Mouse (Mus musculus): ENCODE measurements around the gene Noto.
"Not testable (repeated sequence)": the region's sequence is repeated elsewhere in the genome, so short reads cannot be mapped to it uniquely, and the experiment has no call there.

Noto gene

DNA sequence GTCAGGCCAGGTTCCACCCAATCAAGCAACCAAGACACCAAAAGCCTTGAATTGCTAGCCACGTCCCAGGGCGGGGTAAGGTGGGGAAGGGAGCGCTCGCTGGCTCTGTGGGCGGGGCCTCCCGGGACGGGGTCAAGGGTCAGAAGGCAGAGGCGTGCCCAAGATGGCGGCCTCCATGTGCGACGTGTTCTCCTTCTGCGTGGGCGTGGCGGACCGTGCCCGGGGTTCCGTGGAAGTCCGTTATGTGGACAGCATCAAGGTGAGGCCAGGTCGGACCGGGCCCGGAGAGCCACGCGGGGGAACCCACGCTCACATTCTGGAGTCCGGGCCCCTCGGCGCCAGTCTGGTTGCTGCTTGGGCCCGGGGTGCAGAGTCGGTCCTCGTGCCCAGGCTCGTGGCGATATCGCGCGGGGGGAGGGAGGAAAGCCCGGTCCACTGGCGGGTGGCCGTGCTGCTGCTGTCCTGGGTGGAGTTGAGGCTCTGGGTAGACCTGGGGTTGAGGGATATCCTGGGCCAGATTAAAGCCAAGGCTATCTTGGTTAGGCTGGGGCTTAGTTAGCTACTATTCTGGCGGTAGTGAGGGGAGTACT, 8.3 kb downstream of the Noto start, which contains the start of gene Smyd5:
Smyd5 (plus strand) TSS at position 148 of the 590 bp plus-strand sequence.
- peak; percentile 76 for DNase-seq (ENCODE audit: low spot score)

DNA sequence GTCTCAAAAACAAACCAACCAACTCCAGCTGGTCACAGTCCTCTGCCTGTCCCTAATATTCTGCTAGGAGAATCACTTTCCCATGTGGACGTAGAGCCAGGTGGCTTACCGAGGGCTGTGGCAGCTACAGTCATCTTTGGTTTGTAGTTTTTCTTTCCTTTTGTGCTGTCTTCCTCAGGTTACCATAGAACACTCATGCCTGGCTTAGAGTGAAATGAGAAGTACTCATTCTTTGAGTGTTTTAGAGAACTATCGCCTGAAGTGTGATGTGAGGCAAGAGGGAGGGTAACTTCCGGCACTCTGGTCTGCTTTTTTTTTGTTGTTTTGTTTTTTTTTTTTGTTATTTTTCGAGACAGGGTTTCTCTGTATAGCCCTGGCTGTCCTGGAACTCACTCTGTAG, 10.2 kb downstream of the Noto start:
- no peak for DNase-seq (ENCODE audit: low spot score)

DNA sequence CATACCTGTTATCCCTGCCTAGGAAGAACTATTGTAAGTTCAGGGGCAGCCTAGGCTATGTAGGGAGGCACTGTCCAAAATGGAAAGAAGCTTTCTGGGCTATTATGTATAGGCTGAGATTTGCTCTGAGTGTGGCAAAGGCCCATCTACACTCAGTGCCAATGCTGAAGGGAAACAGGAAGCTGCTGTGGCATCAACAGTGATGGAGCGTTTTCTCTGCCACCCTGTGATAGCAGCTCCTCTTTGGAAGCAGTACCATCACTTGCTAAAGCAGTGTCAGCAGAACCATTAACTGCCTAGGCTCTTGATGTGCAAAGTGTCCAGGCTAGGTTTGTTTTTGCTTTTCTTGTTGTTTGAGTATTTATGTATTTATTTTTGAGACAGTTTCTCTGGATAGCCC, 12.5 kb downstream of the Noto start:
- DNase-seq (ENCODE audit: low spot score), result no peak

DNA sequence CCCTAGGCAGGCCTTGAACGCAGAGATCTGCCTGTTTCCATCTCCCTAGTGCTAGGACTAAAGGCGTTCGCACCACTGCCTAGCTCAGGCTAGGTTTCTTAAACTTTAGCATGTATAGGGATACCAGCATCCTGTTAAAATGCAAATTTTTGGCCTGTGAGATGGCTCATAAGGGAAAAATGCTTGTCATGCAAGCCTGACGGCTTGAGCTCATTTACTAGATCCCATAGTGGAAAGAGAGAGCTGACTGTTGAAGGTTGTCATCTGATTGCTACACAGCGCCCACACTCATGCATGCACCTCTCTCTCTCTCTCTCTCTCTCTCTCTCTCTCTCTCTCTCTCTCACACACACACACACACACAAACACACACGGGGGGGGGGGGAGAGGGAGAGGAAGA, 12.9 kb downstream of the Noto start:
- no peak for DNase-seq (ENCODE audit: low spot score)

DNA sequence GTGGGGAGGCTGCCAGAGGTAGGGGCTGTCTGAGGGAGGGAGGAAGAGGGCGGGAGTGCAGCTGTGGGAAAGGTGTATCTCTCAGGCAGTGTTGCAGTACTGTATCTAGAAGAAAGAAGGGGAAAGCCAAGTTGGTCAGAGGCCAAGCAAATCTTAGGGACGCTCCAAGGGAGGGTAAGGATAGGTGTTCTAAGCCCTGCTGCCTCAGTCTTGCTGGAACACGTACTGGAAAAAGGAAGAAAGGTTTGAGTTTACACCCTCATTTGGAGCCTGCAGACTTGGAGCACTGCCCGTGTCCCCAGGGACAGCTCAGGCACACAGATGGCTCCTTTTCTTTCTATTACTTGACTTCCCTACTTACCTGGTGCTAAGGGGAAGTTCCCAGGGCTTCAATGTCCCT, 17.5 kb downstream of the Noto start:
- no peak for DNase-seq (ENCODE audit: low spot score)

DNA sequence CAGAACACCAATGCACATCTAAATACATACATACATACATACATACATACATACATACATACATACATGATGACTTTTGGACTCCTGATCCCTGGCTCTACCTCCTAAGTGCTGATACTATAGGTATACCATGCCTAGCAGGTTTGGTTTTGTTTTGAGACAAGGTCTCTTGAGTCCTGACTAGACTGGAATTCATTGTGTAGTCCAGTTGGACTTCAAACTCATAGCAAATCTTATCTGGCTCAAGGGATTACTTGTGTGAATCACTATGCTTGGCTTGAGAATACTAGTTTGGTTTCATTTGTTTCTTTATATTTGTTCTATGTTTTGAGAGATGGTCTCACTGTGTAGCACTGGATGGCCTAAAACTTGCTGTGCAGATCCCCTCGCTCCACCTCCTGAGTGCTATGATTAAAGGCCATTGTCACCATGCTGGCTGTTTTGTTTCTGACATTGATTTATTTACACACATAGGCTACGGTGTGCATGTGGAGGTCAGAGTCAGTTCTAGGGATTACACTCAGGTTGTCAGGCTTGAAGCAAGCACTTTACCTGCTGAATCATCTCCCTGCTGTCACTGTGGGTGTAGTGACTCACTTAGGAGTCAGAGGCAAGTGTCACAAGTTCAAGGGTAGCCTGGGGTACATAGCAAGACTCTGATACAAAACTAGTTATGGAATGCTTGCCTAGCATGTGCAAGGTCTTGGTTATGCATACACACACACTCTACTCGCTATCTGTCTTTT, 20.0 kb downstream of the Noto start:
- DNase-seq (ENCODE audit: low spot score), result no peak

DNA sequence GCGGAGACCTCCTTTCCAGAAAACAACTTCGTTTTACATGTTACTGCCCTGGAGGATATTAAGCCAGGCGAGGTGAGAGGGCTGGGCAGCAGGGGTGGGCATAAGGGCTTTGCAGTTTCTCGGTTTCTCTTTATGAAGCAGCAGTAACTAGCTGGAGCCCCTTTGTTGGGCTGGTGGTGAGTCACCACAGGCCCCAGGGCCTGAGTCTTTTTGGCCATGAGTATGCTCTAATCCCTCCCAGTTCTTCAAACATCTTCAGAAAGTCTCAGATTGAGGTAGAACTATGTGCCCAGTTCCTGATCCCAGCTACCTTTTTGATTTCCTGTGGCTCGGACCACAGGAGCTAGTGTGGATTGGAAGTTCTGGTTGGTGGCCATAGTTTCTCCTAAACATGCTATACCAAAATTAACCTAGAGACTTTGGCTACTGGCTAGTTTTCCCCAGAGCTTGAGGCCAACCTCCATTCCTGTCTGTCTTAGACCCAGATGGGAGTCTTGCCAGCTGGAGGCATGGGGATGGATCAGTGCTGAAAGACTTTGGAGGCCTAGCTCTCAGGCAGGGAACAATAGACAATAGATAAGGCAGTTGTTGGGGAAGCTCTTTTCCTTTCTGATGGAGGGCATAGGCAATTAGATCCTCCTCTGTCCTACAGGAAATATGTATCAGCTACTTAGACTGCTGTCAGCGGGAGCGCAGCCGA, 20.7 kb downstream of the Noto start:
- no peak for DNase-seq (ENCODE audit: low spot score)

DNA sequence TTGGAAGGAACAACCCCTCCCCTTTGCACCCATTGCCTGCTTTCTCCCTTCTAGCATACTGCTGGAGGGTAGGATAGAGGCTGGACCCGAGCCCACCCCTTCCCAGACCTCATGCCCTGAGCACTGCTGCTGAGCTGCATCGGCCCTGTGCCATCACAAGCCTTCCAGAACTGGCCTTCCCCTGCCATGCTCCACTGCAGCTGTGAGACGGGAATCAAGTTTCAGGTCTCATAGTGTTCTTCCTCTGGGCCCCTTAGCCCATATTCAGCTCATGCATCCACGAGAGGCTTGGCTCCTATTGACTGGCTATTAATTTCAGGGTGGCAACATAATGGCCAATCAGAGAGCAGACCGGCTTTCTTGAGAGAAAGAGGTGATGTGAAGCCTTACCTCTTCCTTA, 21.6 kb downstream of the Noto start:
- DNase-seq (ENCODE audit: low spot score), result no peak

DNA sequence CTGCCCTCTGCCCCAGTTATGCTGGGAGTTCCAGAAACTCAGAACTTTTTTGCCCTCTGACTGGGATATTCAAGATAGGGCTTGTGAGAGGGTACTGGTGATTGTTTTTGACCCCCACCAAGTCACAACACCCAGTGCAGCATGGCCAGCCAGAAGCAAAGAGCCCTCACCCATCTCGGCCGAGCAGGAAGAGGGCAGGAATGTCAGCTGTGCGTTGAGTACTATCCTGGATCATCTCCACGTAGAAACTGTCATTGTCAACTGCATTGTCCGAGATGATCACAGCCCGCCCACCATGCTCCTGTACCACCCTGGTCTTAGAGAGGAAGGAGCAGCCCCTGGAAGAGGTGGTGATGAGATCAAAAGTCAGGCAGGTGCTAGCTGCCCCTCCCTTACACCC, 23.7 kb downstream of the Noto start:
- no peak for DNase-seq (ENCODE audit: low spot score)

DNA sequence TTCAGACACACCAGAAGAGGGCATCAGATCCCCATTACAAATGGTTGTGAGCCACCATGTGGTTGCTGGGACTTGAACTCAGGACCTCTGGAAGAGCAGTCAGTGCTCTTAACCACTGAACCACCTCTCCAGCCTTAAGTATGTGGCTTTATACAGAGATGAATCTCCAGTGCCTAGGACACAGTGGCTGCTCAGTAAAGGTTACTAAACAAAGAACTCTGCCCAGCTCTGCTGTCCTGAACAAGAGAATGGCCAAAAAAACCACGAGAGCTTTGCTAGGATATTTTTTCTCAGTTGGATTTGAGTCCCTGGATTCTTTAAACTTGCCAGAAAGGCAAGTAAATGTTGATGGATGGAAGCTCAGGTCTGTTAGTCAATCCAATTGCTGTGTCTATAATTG, 26.5 kb downstream of the Noto start:
- DNase-seq (ENCODE audit: low spot score), result not testable (repeated sequence)

DNA sequence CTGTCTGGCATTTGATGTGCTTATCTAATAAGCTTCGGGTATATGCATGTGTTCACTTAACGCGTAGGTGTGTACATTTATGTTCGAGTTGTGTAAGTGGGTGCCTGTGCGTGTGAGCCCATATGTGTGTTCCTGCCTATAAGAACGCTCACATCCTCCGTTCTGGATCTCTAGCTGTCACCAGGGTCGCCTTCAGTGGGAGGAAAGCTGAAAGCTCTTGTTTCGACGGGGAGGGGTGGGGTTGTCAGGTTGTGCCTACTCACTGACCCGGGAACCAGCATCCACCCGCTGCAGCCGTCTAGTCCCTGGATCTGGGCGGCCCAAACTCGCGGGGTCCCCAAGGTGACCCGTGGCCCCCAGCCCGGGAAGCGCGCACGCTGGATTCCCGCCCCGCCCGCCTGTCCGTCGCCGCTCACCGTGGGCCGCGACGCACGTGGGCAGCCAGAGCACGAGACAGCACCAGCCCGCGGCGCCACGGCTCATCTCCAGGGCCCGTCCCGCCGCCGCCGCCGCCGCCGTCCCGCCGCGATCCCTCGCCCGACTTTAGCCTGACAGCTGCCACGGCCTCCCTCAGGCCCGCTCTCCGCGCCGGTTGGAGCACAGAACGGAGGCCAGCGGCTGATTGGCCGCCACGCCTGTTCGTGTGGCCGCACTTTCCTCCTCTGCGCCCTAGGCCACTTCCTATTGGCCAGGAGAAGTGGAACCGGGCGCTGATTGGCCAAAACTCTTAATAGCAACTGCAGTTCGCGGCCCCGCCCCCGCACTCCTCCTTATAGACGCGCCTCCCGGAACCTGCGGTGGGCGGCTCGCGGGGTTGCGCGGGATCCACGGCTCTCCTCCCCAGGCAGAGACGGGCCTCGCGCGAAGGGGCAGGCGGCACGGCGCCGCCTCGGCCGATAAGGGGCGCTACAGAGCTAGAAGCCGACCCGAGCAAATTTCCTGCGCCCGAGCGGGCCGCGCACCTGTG, 27.3 kb downstream of the Noto start, which contains the start of gene Cct7:
Cct7 (plus strand) TSS at position 818 of the 967 bp plus-strand sequence.
- DNase-seq (ENCODE audit: low spot score), result peak; percentile 97

DNA sequence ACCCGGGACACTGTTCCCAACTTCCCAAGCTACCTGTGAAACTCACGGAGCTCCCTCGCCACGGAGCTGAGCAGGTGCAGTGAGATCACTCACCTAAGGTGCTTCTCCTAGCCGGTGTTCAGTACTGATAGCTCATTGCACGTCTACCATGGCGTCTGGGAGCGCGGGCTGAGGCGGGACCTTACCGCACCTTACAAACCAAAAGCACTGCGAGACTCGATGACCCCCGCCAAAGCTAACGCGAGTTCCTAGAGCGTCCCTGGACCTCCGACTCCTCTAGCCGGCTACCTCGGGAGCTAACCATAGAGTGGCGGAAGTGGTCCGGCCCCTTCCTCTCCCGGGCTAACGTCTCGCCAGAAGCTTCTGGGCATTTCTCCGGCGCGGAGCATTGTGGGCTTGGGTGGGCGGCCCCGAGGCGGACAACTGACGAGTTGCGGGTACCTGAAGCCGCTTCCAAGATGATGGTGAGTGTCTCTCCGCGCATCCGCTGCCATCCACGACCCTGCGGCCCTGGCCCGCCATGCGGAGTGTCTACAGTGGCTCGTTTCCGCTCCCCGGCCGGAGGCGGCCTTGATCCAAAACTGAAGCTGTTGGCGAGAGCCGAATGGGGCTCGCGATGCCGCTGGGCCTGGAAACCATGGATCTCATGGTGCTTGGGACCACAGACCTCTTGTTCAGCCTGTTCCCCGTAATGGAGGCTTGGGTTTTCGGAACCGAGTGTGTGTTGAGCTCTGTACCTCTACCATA, 28.2 kb downstream of the Noto start, which contains the start of gene Pradc1:
Pradc1 (minus strand) TSS at position 307 of the 747 bp plus-strand sequence.
- peak; percentile 98 for DNase-seq (ENCODE audit: low spot score)

DNA sequence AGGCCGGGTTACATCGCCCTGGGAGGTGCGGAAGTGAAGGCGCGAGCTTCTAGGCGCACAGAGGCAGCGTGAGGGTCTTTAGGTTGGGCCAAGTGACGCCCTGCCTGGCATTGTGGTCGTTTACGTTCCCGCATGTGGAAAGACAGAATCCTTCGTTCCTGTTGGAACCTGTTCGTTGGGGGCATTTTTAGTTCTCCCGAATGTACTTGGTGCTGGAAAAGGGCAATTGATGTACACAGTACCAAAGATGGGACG, 28.7 kb downstream of the Noto start:
- DNase-seq (ENCODE audit: low spot score), result no peak

DNA sequence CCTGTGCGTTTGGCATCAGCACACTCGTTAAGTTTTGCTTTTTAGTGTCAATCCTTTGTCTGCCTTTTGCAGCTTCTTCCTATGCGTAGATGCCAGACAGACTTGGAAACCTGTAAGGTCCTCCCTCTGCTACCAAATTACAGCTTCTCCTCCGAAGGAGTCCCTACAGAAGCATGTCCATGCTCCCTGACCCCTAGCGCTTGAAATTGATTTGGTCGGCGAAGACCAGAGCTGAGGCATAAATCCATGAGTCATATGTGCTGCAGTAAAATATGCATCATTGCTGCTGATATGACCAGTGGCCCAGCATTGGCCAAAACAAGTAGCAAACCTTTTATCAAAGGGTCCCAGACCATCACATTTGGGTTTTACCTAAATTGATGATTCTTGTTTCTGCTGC, 29.1 kb downstream of the Noto start:
- no peak for DNase-seq (ENCODE audit: low spot score)

DNA sequence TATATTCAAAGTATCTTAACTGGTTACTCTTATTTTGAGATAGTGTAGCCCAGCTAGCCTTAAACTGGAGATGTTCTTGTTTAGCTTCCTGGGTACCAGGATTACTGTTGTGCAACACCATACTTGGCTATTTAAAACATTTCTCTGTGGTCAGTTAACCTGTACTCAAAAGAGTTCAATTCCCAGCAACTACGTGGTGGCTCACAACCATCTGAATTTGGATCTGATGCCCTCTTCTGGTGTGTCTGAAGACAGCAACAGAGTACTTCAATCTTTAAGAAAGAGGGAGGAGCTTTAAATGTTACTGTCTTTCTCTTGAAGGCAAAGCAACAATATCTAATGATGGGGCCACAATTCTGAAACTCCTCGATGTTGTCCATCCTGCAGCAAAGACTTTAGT, 35.9 kb downstream of the Noto start:
- no peak for DNase-seq (ENCODE audit: low spot score)

DNA sequence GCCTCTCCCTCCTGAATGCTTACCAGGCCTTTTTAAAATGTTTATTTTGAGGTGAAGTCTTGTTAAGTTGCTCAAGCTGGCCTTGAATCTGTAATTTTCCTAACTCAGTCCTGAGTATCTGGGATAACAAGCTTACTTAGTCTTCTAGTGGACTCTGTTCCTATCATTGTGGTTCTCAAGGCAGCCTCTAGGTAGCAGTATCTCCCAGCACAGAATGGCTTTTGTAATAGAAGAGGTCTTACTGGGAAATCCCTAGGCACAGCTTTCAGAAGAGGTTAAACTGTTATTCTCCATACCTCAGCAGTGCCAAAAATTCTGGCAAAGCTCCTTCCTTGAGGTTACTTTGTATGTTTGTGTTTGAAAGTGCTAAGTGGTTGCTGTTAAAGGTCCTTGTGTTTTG, 41.7 kb downstream of the Noto start:
- no peak for DNase-seq (ENCODE audit: low spot score)

DNA sequence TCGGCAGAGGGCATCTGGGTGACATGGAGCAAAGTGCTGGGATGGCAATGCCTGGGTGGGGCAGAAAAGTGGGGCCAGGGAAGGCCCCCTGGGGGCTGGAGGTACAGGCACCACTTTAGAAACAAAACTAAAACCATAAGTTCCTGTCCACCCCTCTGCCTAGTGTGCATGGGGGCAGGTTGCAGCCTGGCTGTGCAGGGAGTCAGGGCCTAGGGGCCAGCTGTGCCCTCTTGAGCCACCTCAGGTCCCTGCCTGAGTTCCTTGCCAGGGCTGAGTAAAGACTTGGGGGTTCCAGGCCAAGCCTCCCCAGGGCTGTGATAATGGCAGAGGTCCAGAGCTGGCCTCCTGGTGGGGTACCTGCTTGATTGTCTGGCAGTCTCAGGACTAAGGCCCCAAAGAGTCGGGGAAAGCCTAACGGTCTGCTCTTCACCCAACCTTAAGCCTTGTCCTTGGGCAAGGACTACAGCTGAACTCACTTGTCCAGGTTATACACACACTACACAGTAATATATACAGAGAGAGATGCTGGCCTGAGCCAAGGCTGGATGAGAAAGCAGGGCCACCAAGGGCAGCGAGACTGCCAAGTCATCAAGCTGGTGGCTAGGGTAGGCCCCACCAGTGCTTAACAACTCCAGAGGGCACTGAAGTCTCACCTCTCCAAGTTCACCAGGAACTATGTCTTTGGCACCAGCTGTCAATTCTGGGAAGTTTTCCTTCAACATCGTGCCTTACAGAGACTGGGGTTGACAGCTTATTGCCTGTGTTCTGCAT, 46.2 kb downstream of the Noto start:
- no peak for DNase-seq (ENCODE audit: low spot score)

DNA sequence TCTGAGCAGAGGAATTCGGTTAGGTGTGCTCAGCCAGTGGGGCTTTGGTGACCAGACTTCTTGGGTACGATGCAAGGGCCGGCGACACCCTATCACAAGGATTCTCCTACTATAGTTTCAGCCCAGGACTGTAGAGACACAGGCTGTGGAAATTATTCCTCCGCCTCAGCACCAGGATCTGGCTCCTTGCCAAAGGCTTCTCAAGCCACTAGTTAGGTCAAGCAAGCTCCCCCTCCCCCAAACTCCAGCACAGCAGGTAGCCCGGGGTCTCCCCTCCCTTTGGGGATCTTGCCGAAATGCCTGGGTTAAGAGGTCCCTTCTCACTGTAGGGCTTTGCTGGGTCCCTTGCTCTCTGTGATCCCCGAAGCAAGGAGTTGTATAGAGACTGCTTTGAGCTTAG, 48.3 kb downstream of the Noto start:
- no peak for DNase-seq (ENCODE audit: low spot score)

DNA sequence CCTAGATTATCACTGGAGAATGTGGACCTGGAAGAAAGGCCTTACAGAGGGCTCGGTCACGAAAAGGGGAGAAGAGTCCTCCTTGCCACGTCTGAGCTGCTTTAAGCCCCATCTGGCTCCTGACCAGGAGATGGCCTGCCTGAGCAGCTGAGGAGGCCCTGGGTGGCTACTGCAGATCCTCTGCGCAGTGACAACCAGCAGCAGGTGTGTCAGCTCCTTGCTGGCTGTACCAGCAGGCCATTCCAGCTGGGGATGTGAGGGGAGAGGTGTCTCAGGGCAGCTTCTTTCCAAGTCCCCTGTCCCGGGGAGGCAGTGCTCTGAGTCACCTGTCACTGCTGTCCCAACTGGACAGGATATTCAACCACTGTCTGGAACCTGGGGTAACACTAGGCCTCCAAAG, 48.9 kb downstream of the Noto start:
- no peak for DNase-seq (ENCODE audit: low spot score)

DNA sequence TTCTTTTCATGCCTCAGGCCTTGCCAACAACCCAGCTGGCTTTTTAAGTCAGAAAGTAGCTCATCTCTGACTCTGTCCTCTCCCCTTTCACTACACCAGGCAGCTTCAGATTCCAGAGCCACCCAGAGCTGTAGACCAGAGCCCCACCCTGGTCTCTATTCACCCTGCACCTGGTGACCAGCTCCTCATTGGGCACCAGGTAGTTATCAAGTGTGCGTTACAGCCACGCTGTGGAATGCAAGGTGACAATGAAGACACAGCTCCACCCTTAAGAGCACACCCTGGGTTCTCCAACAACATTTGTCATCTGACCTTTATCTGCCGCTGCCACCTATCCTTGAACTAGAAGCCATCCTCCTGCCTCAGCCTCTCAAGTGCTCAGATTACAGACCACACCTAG, 51.9 kb downstream of the Noto start:
- no peak for DNase-seq (ENCODE audit: low spot score)
